In genomic region chr11:69863729-69864128, GRCm38 (mm10) we compare ENCODE assay signal across 12 mouse cellular contexts. TPM values are rescaled to one million over a fixed set of nuclear protein-coding genes. Genes with fewer than 3 reads are reported as not detected.
"Had no signal": no experiment of that assay in that cellular context is flagged by ENCODE, and none has a peak within 500 bp of the region (broad histone marks: within the 10 kb centered on the region; RNA-seq: fewer than 3 reads in every experiment).

No protein-coding gene starts in this region.

RNA-seq across cellular contexts. Expression of gene Tmem95, which starts 14.1 kb away (rescaled TPM):
- polyA plus RNA-seq: lung, embryonic 14.5 days; lung, embryonic 16.5 days; midbrain, embryonic 11.5 days; midbrain, embryonic 13.5 days; midbrain, embryonic 15.5 days; midbrain, postnatal 0 days; neural tube, embryonic 12.5 days; neural tube, embryonic 14.5 days; spleen, adult 2 months; stomach, embryonic 15.5 days; thymus, adult 2 months; urinary bladder, adult 2 months had no signal
